Mouse (Mus musculus) stomach, embryonic 16.5 days (tissue): ENCODE results near the gene Bloc1s1. TPM values are rescaled to one million over a fixed set of nuclear protein-coding genes. Genes with fewer than 3 reads are reported as not detected.

ENCODE experiments used
- ATAC-seq: fragments of 200-750 bp; cut with Nextera tagmentation; 2 replicates; pipeline ENCODE4 v1.8.0; 2017; ENCODE audit warnings: moderate number of reproducible peaks, moderate TSS enrichment; ENCODE audit not compliant: insufficient read depth, low FRiP score
- H3K27ac ChIP-seq: fragments of 300-500 bp; sonication (generic); 2 replicates; pipeline ENCODE4 v1.5.1; 2014; ENCODE audit warnings: low read length
- H3K27me3 ChIP-seq: fragments of 300-500 bp; sonication (generic); 2 replicates; pipeline ENCODE4 v1.6.1; 2014; ENCODE audit warnings: low read length, control low read depth, mixed read lengths; ENCODE audit not compliant: control insufficient read depth, insufficient read depth
- H3K36me3 ChIP-seq: fragments of 300-500 bp; sonication (generic); 2 replicates; pipeline ENCODE4 v1.6.1; 2014; ENCODE audit warnings: low read length; ENCODE audit not compliant: control insufficient read depth, insufficient read depth
- H3K4me1 ChIP-seq: fragments of 300-500 bp; sonication (generic); 2 replicates; pipeline ENCODE4 v1.6.1; 2014; ENCODE audit warnings: low read length, control low read depth, mixed read lengths; ENCODE audit not compliant: control insufficient read depth, insufficient read depth
- H3K4me2 ChIP-seq: fragments of 300-500 bp; sonication (generic); 2 replicates; pipeline ENCODE4 v1.6.1; 2014; ENCODE audit warnings: low read depth, low read length, mixed read lengths
- H3K4me3 ChIP-seq: fragments of 300-500 bp; sonication (generic); replicated peaks from 2 replicates; pipeline ENCODE4 v1.5.1; 2014; ENCODE audit warnings: mild to moderate bottlenecking, low read length
- H3K9ac ChIP-seq: fragments of 300-500 bp; sonication (generic); 2 replicates; pipeline ENCODE4 v1.6.1; 2014; ENCODE audit warnings: low read length
- H3K9me3 ChIP-seq: fragments of 300-500 bp; sonication (generic); replicated peaks from 2 replicates; pipeline ENCODE4 v1.6.1; 2016; ENCODE audit warnings: low read length, control low read depth; ENCODE audit not compliant: control insufficient read depth
- WGBS: fragments of 180-500 bp; shearing (Covaris S2); extraction: QIAGEN DNeasy Blood & Tissue Kit; methylation state at CpG from one replicate; pipeline ENCODE4 v1.1.7; 2014; 5-methylcytosine and 5-hydroxymethylcytosine counted together
- polyA plus RNA-seq: library from polyadenylated mRNA; unstranded; fragments of >200 nt; fragmentation: Nextera tagmentation; extraction: Ambion mirVana; gene quantifications from 2 replicates; pipeline ENCODE4 v1.2.1, GENCODE M21; 2015

Bloc1s1 gene
- polyA plus RNA-seq, 1 experiment from 2014 or later: 206 TPM

GRCm38 (mm10) chr10:128870341-128870740, 53.5 kb downstream of the Bloc1s1 start:
- no peaks in the 10 kb centered on the region for H3K27me3 ChIP-seq
- H3K4me1 ChIP-seq: no peaks in the 10 kb centered on the region
- H3K9me3 ChIP-seq: no peaks in the 10 kb centered on the region
- 88% methylated on average over 3 of the region's 3 CpGs for WGBS
- no peak overlapping the region for H3K9ac ChIP-seq
- ATAC-seq: no peak
- H3K4me3 ChIP-seq: no peak overlapping the region
- no peak overlapping the region for H3K4me2 ChIP-seq
- peaks cover 26% of the 10 kb centered on the region for H3K36me3 ChIP-seq
- no peak overlapping the region for H3K27ac ChIP-seq

Other genes with a start within 250 kb of the Bloc1s1 start
- gene Suox, start 250.0 kb downstream of the Bloc1s1 start, polyA plus RNA-seq: 17.7 and 24.4 TPM in 2 replicates
- gene Rab5b, start 227.8 kb downstream of the Bloc1s1 start, polyA plus RNA-seq: 85.1 and 87.8 TPM in 2 replicates
- 1.6 and 3.0 TPM in 2 replicates for gene Pmel, start 219.8 kb downstream of the Bloc1s1 start, polyA plus RNA-seq
- 76.7 and 81.2 TPM in 2 replicates for gene Cdk2, start 219.0 kb downstream of the Bloc1s1 start, polyA plus RNA-seq
- 28.2 and 36.1 TPM in 2 replicates for gene Dgka, start 179.2 kb downstream of the Bloc1s1 start, polyA plus RNA-seq
- 35.0 and 36.2 TPM in 2 replicates for gene Pym1, start 176.1 kb downstream of the Bloc1s1 start, polyA plus RNA-seq
- 2.2 and 3.5 TPM in 2 replicates for gene Mmp19, start 133.1 kb downstream of the Bloc1s1 start, polyA plus RNA-seq
- 54.1 and 59.5 TPM in 2 replicates for gene Dnajc14, start 120.0 kb downstream of the Bloc1s1 start, polyA plus RNA-seq
- gene Tmem198b, start 119.7 kb downstream of the Bloc1s1 start, polyA plus RNA-seq: 17.3 and 18.2 TPM in 2 replicates
- 161 and 184 TPM in 2 replicates for gene Sarnp, start 106.7 kb downstream of the Bloc1s1 start, polyA plus RNA-seq
- gene Ormdl2, start 102.4 kb downstream of the Bloc1s1 start, polyA plus RNA-seq: 84.9 and 103 TPM in 2 replicates
- 2.8 and 2.9 TPM in 2 replicates for gene Gdf11, start 32.3 kb downstream of the Bloc1s1 start, polyA plus RNA-seq
- gene Cd63, start 23.0 kb downstream of the Bloc1s1 start, polyA plus RNA-seq: 756 and 798 TPM in 2 replicates
- 16.6 and 18.7 TPM in 2 replicates for gene Rdh5, start 1.1 kb downstream of the Bloc1s1 start, polyA plus RNA-seq
- gene Itga7, start 9.8 kb upstream of the Bloc1s1 start, polyA plus RNA-seq: 7.9 and 12.4 TPM in 2 replicates
- 3.4 and 3.6 TPM in 2 replicates for gene Mettl7b, start 37.0 kb upstream of the Bloc1s1 start, polyA plus RNA-seq
- not detected in 2 replicates for gene Olfr9, start 65.4 kb upstream of the Bloc1s1 start, polyA plus RNA-seq
- gene Olfr763, start 86.8 kb upstream of the Bloc1s1 start, polyA plus RNA-seq: not detected in 2 replicates
- gene Olfr764-ps1, start 115.9 kb upstream of the Bloc1s1 start, polyA plus RNA-seq: not detected in 2 replicates
- not detected in 2 replicates for gene Olfr765, start 126.0 kb upstream of the Bloc1s1 start, polyA plus RNA-seq
- gene Olfr766-ps1, start 144.9 kb upstream of the Bloc1s1 start, polyA plus RNA-seq: not detected in 2 replicates
- gene Olfr767, start 158.9 kb upstream of the Bloc1s1 start, polyA plus RNA-seq: not detected in 2 replicates
- not detected in 2 replicates for gene Olfr768, start 175.3 kb upstream of the Bloc1s1 start, polyA plus RNA-seq
- gene Olfr769, start 193.8 kb upstream of the Bloc1s1 start, polyA plus RNA-seq: not detected in 2 replicates
- gene Olfr770, start 215.0 kb upstream of the Bloc1s1 start, polyA plus RNA-seq: not detected in 2 replicates
- not detected in 2 replicates for gene Olfr771, start 240.7 kb upstream of the Bloc1s1 start, polyA plus RNA-seq